Mouse (Mus musculus): ENCODE results near the gene Map2k5.

Gene Map2k5

GRCm38 (mm10) chr9:63145249-63146125 lies 232.2 kb downstream of the Map2k5 start:
- DNase-seq (ENCODE audit: low spot score), result peak; percentile 54

- peak; percentile 34 for DNase-seq (ENCODE audit: low spot score)
These were observed 233.0 kb downstream of the Map2k5 start for GRCm38 (mm10) chr9:63144502-63145248.

GRCm38 (mm10) chr9:63143641-63144501 lies 233.8 kb downstream of the Map2k5 start:
- no peak for DNase-seq (ENCODE audit: low spot score)

GRCm38 (mm10) chr9:63143227-63143626 lies 234.5 kb downstream of the Map2k5 start:
- DNase-seq (ENCODE audit: low spot score), result no peak

- DNase-seq (ENCODE audit: low spot score), result peak; percentile 33
These were observed 235.2 kb downstream of the Map2k5 start for GRCm38 (mm10) chr9:63142335-63143036.

- DNase-seq (ENCODE audit: low spot score), result no peak
These were observed 235.9 kb downstream of the Map2k5 start for GRCm38 (mm10) chr9:63141641-63142334.

GRCm38 (mm10) chr9:63140211-63140610 lies 237.5 kb downstream of the Map2k5 start:
- DNase-seq (ENCODE audit: low spot score), result no peak

- DNase-seq (ENCODE audit: low spot score), result no peak
These were observed 238.0 kb downstream of the Map2k5 start for GRCm38 (mm10) chr9:63139661-63140060.

- DNase-seq (ENCODE audit: low spot score), result peak; percentile 67
These were observed 239.2 kb downstream of the Map2k5 start for GRCm38 (mm10) chr9:63138481-63138967.

- no peak for DNase-seq (ENCODE audit: low spot score)
These were observed 240.1 kb downstream of the Map2k5 start for GRCm38 (mm10) chr9:63137615-63137915.

- peak; percentile 24 for DNase-seq (ENCODE audit: low spot score)
These were observed 240.7 kb downstream of the Map2k5 start for GRCm38 (mm10) chr9:63136756-63137614.

- no peak for DNase-seq (ENCODE audit: low spot score)
These were observed 241.5 kb downstream of the Map2k5 start for GRCm38 (mm10) chr9:63136241-63136640.

GRCm38 (mm10) chr9:63135801-63136200 lies 241.9 kb downstream of the Map2k5 start:
- DNase-seq (ENCODE audit: low spot score), result peak; percentile 83

- DNase-seq (ENCODE audit: low spot score), result no peak
These were observed 242.3 kb downstream of the Map2k5 start for GRCm38 (mm10) chr9:63135356-63135755.

GRCm38 (mm10) chr9:63133659-63134058 lies 244.0 kb downstream of the Map2k5 start:
- no peak for DNase-seq (ENCODE audit: low spot score)

GRCm38 (mm10) chr9:63132673-63133601 lies 244.8 kb downstream of the Map2k5 start:
- DNase-seq (ENCODE audit: low spot score), result peak; percentile 98

GRCm38 (mm10) chr9:63131957-63132602 lies 245.6 kb downstream of the Map2k5 start:
- DNase-seq (ENCODE audit: low spot score), result peak; percentile 56

GRCm38 (mm10) chr9:63129641-63130041 lies 248.1 kb downstream of the Map2k5 start:
- DNase-seq (ENCODE audit: low spot score), result no peak

Measured in embryo, embryonic 10 days (tissue).